Mouse (Mus musculus) heart, embryonic 11.5 days (tissue): Measurements from ENCODE around the gene Asap3. TPM values are rescaled to one million over a fixed set of nuclear protein-coding genes. Genes with fewer than 3 reads are reported as not detected.

Experiments
- ATAC-seq: fragments of 200-750 bp; cut with Nextera tagmentation; replicated peaks from 2 replicates; pipeline ENCODE4 v1.8.0; 2017; ENCODE audit warnings: moderate library complexity; ENCODE audit not compliant: insufficient number of reproducible peaks, low FRiP score, low TSS enrichment
- H3K27ac ChIP-seq: fragments of 300-500 bp; sonication (generic); 2 replicates; pipeline ENCODE4 v1.5.1; 2014; ENCODE audit warnings: mild to moderate bottlenecking, low read depth, low read length
- H3K27me3 ChIP-seq: fragments of 300-500 bp; sonication (generic); 2 replicates; pipeline ENCODE4 v1.6.1; 2014; ENCODE audit warnings: mild to moderate bottlenecking, low read length, mixed read lengths; ENCODE audit not compliant: control insufficient read depth, insufficient read depth
- H3K36me3 ChIP-seq: fragments of 300-500 bp; sonication (generic); 2 replicates; pipeline ENCODE4 v1.6.1; 2014; ENCODE audit warnings: mild to moderate bottlenecking, low read length, moderate library complexity, mixed read lengths; ENCODE audit not compliant: control insufficient read depth, insufficient read depth
- H3K4me1 ChIP-seq: fragments of 300-500 bp; sonication (generic); 2 replicates; pipeline ENCODE4 v1.6.1; 2014; ENCODE audit warnings: low read length; ENCODE audit not compliant: control insufficient read depth, insufficient read depth
- H3K4me2 ChIP-seq: fragments of 300-500 bp; sonication (generic); 2 replicates; pipeline ENCODE4 v1.6.1; 2014; ENCODE audit warnings: mild to moderate bottlenecking, moderate library complexity
- H3K4me3 ChIP-seq: fragments of 300-500 bp; sonication (generic); 2 replicates; pipeline ENCODE4 v1.5.1; 2014; ENCODE audit warnings: low read depth, low read length
- H3K9ac ChIP-seq: fragments of 300-500 bp; sonication (generic); 2 replicates; pipeline ENCODE4 v1.6.1; 2014; ENCODE audit warnings: mild to moderate bottlenecking, low read depth, low read length, moderate library complexity
- H3K9me3 ChIP-seq: fragments of 300-500 bp; sonication (generic); replicated peaks from 2 replicates; pipeline ENCODE4 v1.6.1; 2016; ENCODE audit warnings: low read length; ENCODE audit not compliant: control insufficient read depth
- WGBS: fragments of 180-500 bp; shearing (Covaris S2); extraction: QIAGEN DNeasy Blood & Tissue Kit; methylation state at CpG from one replicate; pipeline ENCODE4 v1.1.7; 2014; ENCODE audit not compliant: insufficient replicate concordance; 5-methylcytosine and 5-hydroxymethylcytosine counted together
- polyA plus RNA-seq: library from polyadenylated mRNA; unstranded; fragments of >200 nt; fragmentation: Nextera tagmentation; extraction: Ambion mirVana; gene quantifications from 2 replicates; pipeline ENCODE4 v1.2.1, GENCODE M21; 2014

Gene Asap3
- polyA plus RNA-seq, 1 experiment from 2014 or later: 2.1 TPM

DNA sequence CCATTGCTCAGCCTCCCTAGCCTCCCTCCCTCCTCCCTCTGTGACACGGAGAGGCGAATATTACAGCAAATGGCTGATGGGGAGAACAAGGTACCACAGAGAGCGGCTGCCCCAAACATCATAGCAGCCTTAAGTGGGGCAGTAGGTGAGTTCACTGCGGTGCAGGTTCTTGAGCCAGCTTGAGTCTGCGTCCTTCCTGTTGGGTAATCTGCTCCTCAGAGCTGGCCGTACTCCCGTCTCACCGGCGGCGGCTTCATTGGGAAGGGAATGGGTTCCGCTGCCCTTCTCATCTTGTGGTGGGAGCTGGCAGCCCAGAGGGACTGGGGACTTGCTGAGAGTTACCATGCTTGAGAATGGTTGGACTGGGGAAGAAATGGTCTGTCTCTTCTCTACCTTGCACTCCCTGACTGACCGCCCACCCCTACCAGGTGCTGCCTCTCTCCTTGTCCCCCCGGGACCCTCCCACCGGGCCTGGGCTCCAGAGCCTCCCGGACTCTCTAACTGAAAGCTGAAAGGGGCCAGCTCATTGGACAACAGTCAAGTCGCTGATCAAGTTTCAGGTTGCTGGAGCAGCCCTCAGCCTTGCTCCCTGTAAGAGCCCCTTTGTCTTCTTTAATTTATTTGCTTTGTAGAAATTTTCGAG is 14.1 kb downstream of the Asap3 start:
- H3K4me2 ChIP-seq: peak overlapping the region; percentile 53
- H3K4me3 ChIP-seq: peak overlapping the region; percentile 21
- peaks cover 7% of the 10 kb centered on the region for H3K27me3 ChIP-seq
- 6% methylated on average over 17 of the region's 17 CpGs for WGBS
- no peak overlapping the region for H3K27ac ChIP-seq
- no peaks in the 10 kb centered on the region for H3K9me3 ChIP-seq
- no peaks in the 10 kb centered on the region for H3K36me3 ChIP-seq
- H3K9ac ChIP-seq: no peak overlapping the region
- ATAC-seq: no peak
- peaks cover 18% of the 10 kb centered on the region for H3K4me1 ChIP-seq

DNA sequence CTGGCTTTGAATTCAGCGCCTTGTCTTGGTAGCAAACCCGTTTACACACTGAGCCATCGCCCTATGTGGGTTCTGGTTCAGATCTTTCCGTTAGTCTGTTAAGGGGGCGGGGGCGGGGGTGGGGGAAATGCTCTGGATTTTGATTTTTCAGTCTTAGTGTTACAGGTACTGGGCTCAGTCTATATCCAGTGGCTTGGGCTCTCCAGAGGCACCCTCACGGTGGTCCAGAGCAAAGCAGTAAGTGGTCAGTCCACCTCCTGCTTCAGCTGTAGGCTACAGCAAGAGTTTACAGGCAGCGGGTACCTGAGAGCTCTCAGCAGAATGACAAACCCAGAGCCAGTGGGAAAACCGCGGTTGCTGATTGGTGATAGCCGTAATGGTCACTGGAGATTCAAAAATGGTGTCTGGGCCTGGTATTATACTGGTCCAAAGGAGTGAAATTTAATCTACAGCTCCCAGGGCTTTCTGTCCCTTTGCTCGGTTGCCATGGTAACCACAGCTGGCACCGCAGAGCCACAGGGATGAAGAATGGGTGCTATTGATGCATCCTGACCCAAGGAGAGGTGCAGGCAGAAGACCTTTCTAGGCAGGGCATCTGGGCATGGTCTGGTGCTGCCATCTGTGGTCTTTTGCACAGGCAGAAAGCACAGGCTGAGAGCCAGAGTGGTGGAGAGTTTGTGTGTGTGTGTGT is 17.5 kb downstream of the Asap3 start:
- Histone ChIP-seq H3K36me3 (no peaks in the 10 kb centered on the region), H3K27ac (no peak overlapping the region), H3K27me3 (peaks cover 3% of the 10 kb centered on the region), H3K9me3 (no peaks in the 10 kb centered on the region), H3K9ac (no peak overlapping the region), H3K4me2 (no peak overlapping the region), H3K4me3 (no peak overlapping the region), H3K4me1 (peaks cover 10% of the 10 kb centered on the region)
- 65% methylated on average over 13 of the region's 13 CpGs for WGBS
- no peak for ATAC-seq

DNA sequence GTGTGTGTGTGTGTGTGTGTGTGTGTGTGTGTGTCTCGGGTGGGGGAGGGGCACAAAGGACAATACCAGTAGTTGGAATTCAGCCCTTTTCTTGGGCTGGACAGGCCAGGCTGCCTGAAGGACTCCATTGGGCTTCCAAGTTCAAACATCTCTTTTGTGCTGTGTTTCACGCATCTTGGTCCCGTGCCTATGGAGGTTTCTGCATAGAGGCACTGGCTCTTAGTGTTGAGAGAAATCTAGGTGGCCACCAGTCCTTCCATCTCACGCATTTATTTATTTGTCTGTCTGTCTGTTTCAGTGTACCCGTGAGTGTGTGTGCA is 18.0 kb downstream of the Asap3 start:
- Histone ChIP-seq H3K36me3 (no peaks in the 10 kb centered on the region), H3K4me3 (no peak overlapping the region), H3K27me3 (peaks cover 3% of the 10 kb centered on the region), H3K4me1 (peaks cover 5% of the 10 kb centered on the region), H3K4me2 (no peak overlapping the region), H3K9me3 (no peaks in the 10 kb centered on the region), H3K27ac (no peak overlapping the region), H3K9ac (no peak overlapping the region)
- ATAC-seq: no peak
- WGBS: 63% methylated on average over 5 of the region's 5 CpGs

DNA sequence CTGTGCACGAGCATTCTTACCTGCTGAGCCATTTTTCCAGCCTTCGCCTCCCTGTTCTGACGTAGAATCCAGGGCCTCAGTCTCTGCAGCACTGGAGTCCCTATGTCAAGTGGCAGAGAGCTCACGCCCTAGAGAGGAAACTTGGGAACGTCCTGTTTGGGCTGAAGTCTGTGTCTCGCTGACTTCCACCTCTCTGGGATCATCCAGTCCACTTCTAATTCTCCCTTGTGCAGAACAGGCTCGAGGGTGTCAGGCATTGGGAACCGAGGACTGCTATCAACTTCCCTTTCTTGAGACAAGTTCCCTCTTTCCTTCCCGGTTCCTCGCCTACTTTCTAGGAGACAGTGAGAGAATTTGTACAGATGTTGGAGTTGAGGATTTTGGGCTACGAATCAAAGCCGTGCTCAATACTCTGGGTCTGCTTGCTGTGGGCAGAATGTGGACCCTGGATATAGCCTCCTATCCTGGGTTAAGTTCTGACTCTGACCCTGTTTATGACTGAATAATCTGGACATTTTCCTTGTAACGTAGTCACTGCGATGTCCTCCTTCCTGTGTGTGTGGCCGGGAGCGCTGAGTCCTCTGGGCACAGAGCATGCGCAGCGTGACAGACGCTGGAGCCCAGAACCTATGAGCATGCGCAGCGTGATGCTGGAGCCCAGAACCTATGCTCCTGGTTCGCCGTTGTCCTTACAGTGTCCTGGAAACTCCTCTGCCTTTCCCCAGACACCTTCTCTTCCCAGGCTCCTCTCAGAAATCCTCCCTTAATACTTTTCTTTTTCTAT is 18.7 kb downstream of the Asap3 start:
- Histone ChIP-seq H3K4me1 (peaks cover 4% of the 10 kb centered on the region; the same call in 1 of the 2 replicates), H3K4me3 (no peak overlapping the region), H3K27ac (no peak overlapping the region), H3K4me2 (no peak overlapping the region), H3K9ac (no peak overlapping the region), H3K36me3 (no peaks in the 10 kb centered on the region), H3K27me3 (peaks cover 2% of the 10 kb centered on the region; the same call in 1 of the 2 replicates), H3K9me3 (no peaks in the 10 kb centered on the region)
- ATAC-seq: no peak
- 71% methylated on average over 23 of the region's 23 CpGs for WGBS

DNA sequence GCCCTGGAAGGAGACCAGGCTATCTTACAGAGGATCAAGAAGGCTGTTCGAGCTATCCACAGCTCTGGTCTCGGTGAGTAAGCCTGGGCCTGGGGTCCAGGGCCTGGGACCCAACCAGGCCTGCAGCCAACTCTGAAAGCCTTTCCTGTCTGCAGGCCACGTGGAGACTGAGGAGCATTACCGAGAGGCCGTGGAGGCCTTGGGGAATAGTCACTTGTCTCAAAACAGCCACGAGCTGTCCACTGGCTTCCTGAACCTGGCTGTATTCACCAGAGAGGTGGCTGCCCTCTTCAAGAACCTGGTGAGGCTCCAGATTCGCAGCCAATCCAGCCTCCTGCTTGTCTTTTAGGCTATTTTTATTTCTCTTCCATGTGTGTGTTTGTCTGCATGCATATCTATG is 21.2 kb downstream of the Asap3 start:
- 69% methylated on average over 7 of the region's 7 CpGs for WGBS
- Histone ChIP-seq H3K9me3 (no peaks in the 10 kb centered on the region), H3K27ac (no peak overlapping the region), H3K27me3 (no peaks in the 10 kb centered on the region), H3K4me1 (no peaks in the 10 kb centered on the region), H3K36me3 (no peaks in the 10 kb centered on the region), H3K9ac (no peak overlapping the region), H3K4me3 (no peak overlapping the region), H3K4me2 (no peak overlapping the region)
- no peak for ATAC-seq

DNA sequence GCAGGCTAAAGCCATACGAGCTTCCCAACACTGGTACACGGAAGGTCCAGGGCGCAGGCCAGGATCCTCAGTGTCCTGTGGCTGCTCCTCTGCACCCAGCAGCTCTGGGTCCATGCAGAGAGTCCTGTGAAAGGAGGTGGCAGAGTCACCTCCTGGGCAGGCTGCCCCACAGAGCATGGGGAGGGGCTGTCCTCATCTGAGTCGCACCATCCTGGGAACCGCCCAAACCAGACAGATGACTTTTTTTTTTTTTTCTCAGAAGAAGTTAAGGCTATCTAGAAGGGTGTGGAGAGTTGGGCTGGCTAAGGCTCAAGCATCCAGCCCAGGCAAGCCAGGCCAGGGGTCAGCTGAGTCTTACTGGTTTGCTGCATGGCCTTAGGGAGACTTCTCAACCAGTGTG is 22.5 kb downstream of the Asap3 start:
- H3K9me3 ChIP-seq: no peaks in the 10 kb centered on the region
- no peak overlapping the region for H3K4me3 ChIP-seq
- H3K27me3 ChIP-seq: peaks cover 2% of the 10 kb centered on the region; the same call in 1 of the 2 replicates
- H3K4me1 ChIP-seq: no peaks in the 10 kb centered on the region
- H3K36me3 ChIP-seq: no peaks in the 10 kb centered on the region
- no peak overlapping the region for H3K4me2 ChIP-seq
- no peak overlapping the region for H3K27ac ChIP-seq
- ATAC-seq: no peak
- 75% methylated on average over 5 of the region's 5 CpGs for WGBS
- H3K9ac ChIP-seq: no peak overlapping the region

DNA sequence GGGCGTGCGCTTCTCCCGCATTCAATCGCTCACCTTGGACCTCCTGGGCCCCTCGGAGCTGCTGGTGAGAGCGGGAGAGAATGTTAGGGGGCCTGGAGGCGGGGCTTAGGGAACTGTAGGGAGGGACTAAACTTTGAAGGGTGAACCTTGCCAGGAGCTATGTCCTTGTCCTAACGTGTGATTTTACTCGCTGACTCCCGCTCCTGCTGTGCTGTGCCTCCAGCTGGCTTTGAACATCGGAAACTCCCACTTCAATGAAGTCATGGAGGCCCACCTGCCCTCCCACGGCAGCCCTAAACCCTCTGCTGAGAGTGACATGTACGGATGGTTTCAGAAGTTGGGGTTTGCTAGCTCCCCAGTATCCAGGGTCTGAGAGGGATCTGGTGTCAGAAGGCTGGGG is 32.5 kb downstream of the Asap3 start:
- Histone ChIP-seq H3K9ac (no peak overlapping the region), H3K9me3 (no peaks in the 10 kb centered on the region), H3K4me2 (peak overlapping the region; percentile 52), H3K4me1 (no peaks in the 10 kb centered on the region), H3K36me3 (no peaks in the 10 kb centered on the region), H3K27ac (no peak overlapping the region), H3K4me3 (no peak overlapping the region), H3K27me3 (peaks cover 40% of the 10 kb centered on the region)
- 18% methylated on average over 13 of the region's 13 CpGs for WGBS
- ATAC-seq: no peak

DNA sequence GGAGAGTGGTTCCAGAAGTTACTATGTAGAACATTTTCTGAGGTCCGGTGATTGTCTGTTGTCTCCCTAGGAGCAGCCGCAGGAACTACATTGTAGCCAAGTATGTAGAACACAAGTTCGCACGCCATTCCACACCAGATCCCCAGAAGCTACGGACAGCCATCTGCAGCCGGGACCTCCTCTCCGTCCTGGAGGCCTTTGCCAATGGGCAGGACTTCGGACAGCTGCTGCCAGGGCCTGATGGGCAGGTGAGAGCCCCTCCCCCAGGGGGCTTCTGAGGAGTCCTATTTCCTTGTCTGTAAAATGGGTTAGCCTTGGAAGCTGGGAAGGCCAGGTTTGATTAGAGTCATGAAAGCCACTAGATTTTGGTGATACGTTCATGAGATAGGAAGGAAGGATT is 32.9 kb downstream of the Asap3 start:
- Histone ChIP-seq H3K4me1 (no peaks in the 10 kb centered on the region), H3K9me3 (no peaks in the 10 kb centered on the region), H3K36me3 (no peaks in the 10 kb centered on the region), H3K9ac (no peak overlapping the region), H3K4me3 (no peak overlapping the region), H3K27me3 (peaks cover 42% of the 10 kb centered on the region), H3K27ac (no peak overlapping the region), H3K4me2 (no peak overlapping the region)
- no peak for ATAC-seq
- WGBS: 55% methylated on average over 9 of the region's 9 CpGs
